Mouse (Mus musculus) liver, embryonic 14.5 days (tissue): ENCODE measurements around the gene Gpatch8. TPM values are rescaled to one million over a fixed set of nuclear protein-coding genes. Genes with fewer than 3 reads are reported as not detected.

ENCODE experiments used
- ATAC-seq: fragments of 200-750 bp; cut with Nextera tagmentation; 2 replicates; pipeline ENCODE4 v1.8.0; 2017; ENCODE audit warnings: moderate number of reproducible peaks, mild to moderate bottlenecking, moderate library complexity; ENCODE audit not compliant: insufficient read depth
- DNase-seq, 3 experiments: peaks; one replicate each; pipeline ENCODE4 v3.0.0-alpha.2; 2012 to 2013; ENCODE audit warnings: low read depth in 3 of 3, low spot score in 3 of 3
- H3K27ac ChIP-seq: fragments of 300-500 bp; sonication (generic); 2 replicates; pipeline ENCODE4 v1.5.1; 2014; ENCODE audit warnings: moderate library complexity, mild to moderate bottlenecking, control low read depth, inconsistent platforms
- H3K27me3 ChIP-seq: fragments of 300-500 bp; sonication (generic); 2 replicates; pipeline ENCODE4 v1.6.1; 2014; ENCODE audit warnings: mild to moderate bottlenecking, low read length, moderate library complexity; ENCODE audit not compliant: control insufficient read depth, insufficient read depth
- H3K36me3 ChIP-seq: fragments of 300-500 bp; sonication (generic); replicated peaks from 2 replicates; pipeline ENCODE4 v1.6.1; 2014; ENCODE audit warnings: low read depth; ENCODE audit not compliant: control insufficient read depth, insufficient read depth
- H3K4me1 ChIP-seq, 2 experiments: fragments of 200-500 bp in 1 of 2; fragments of 300-500 bp in 1 of 2; sonication (generic) in 1 of 2; replicated peaks; 2 replicates each; pipeline ENCODE4 v1.6.1; 2012 to 2014; ENCODE audit warnings: antibody characterized with exemption in 1 of 2, inconsistent platforms in 1 of 2, low read length in 1 of 2; ENCODE audit not compliant: control insufficient read depth in 2 of 2, insufficient read depth in 2 of 2
- H3K4me2 ChIP-seq: fragments of 300-500 bp; sonication (generic); 2 replicates; pipeline ENCODE4 v1.6.1; 2014; ENCODE audit warnings: low read depth, mild to moderate bottlenecking, control low read depth, moderate library complexity
- H3K4me3 ChIP-seq, 2 experiments: fragments of 200-500 bp in 1 of 2; fragments of 300-500 bp in 1 of 2; sonication (generic) in 1 of 2; 2 replicates each; pipeline ENCODE4 v1.5.1; 2012 to 2014; ENCODE audit warnings: low read depth in 2 of 2, low read length in 2 of 2, mild to moderate bottlenecking in 2 of 2, control low read depth in 1 of 2, inconsistent platforms in 1 of 2, moderate library complexity in 1 of 2; ENCODE audit not compliant: insufficient read depth in 1 of 2
- H3K9ac ChIP-seq: fragments of 300-500 bp; sonication (generic); replicated peaks from 2 replicates; pipeline ENCODE4 v1.6.1; 2014; ENCODE audit warnings: mild to moderate bottlenecking, control low read depth, moderate library complexity
- H3K9me3 ChIP-seq: fragments of 300-500 bp; sonication (generic); 2 replicates; pipeline ENCODE4 v1.6.1; 2016; ENCODE audit warnings: low read length, mixed read lengths; ENCODE audit not compliant: control insufficient read depth
- CTCF ChIP-seq: IDR thresholded peaks from 2 replicates; pipeline ENCODE4 v1.5.1; 2016; ENCODE audit warnings: antibody characterized with exemption, low read depth, control low read depth
- EP300 ChIP-seq: IDR thresholded peaks from 2 replicates; pipeline ENCODE4 v1.6.1; 2016; ENCODE audit warnings: antibody characterized with exemption, low read depth
- WGBS: fragments of 180-500 bp; shearing (Covaris S2); extraction: QIAGEN DNeasy Blood & Tissue Kit; methylation state at CpG from one replicate; pipeline ENCODE4 v1.1.7; 2014; ENCODE audit not compliant: insufficient replicate concordance; 5-methylcytosine and 5-hydroxymethylcytosine counted together
- polyA plus RNA-seq, 2 experiments: library from polyadenylated mRNA; depleted of rRNA in 1 of 2; stranded (reverse) in 1 of 2; unstranded in 1 of 2; fragments of >200 nt; fragmentation: Nextera tagmentation in 1 of 2; extraction: Ambion mirVana in 1 of 2; gene quantifications; 2 replicates each; pipeline versions ENCODE4 v1.2.1 to v1.2.3; 2012 to 2014

Gpatch8 gene
- polyA plus RNA-seq, 2 experiments, result 7.5 to 14.1 TPM

DNA sequence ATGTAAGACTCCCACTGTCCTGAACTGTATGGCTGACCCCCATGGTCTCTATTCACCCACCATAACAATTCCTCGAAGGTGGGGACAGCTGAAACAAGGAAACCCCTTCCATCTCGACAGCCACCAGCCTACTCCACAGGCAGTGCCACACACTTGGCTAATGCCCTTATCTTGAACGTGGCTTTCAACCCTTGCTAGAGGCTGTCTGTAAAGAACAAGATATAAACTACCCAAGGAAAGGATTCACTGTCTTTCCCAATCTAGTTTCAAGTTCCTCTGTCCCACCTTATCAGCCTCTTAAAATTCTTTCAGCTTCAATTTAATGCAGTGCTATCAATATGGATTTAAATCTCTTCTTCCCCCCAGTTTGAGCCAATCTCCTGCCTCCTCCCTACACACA, 126.6 kb downstream of the Gpatch8 start:
- Histone ChIP-seq H3K4me1 (peaks cover 5 to 14% of the 10 kb centered on the region in 2 experiments; a peak in 3 of 4 replicates), H3K27me3 (no peaks in the 10 kb centered on the region; the same call in 1 of the 2 replicates), H3K9ac (peak overlapping the region; percentile 56), H3K9me3 (no peaks in the 10 kb centered on the region), H3K36me3 (no peaks in the 10 kb centered on the region), H3K4me3 (peak overlapping the region; percentile 65 to 70), H3K27ac (no peak overlapping the region), H3K4me2 (peak overlapping the region; percentile 99)
- WGBS, result 12% methylated on average over 3 of the region's 3 CpGs
- ATAC-seq (no peak), DNase-seq (no peak)
- TF ChIP-seq EP300, result no peak
- no peak for TF ChIP-seq CTCF

GRCm38 (mm10) chr11:102428981-102429540, 127.1 kb downstream of the Gpatch8 start:
- Histone ChIP-seq H3K4me2 (peak overlapping the region; percentile 99), H3K27me3 (no peaks in the 10 kb centered on the region; the same call in 1 of the 2 replicates), H3K36me3 (no peaks in the 10 kb centered on the region), H3K9me3 (no peaks in the 10 kb centered on the region), H3K4me3 (0 out of 4 replicates have a peak overlapping the region, but pooled peaks of 1 of the 2 experiments have one; percentile 9), H3K27ac (no peak overlapping the region), H3K9ac (no peak overlapping the region), H3K4me1 (peaks cover 5 to 14% of the 10 kb centered on the region in 2 experiments; a peak in 3 of 4 replicates)
- DNase-seq (no peak), ATAC-seq (no peak)
- 29% methylated on average over 8 of the region's 8 CpGs for WGBS
- TF ChIP-seq CTCF, result no peak
- TF ChIP-seq EP300, result no peak

Other genes starting within 250 kb of the Gpatch8 start
- gene Ubtf, start 236.7 kb downstream of the Gpatch8 start, polyA plus RNA-seq (2012; rRNA removed), result 19.9 and 34.7 TPM in 2 replicates
- gene Ubtf, start 236.7 kb downstream of the Gpatch8 start, polyA plus RNA-seq (2014; fragmentation: Nextera tagmentation; extraction: Ambion mirVana), result 42.5 and 48.8 TPM in 2 replicates
- 570 and 632 TPM in 2 replicates for gene Slc4a1, start 190.2 kb downstream of the Gpatch8 start, polyA plus RNA-seq (2012; rRNA removed)
- gene Slc4a1, start 190.2 kb downstream of the Gpatch8 start, polyA plus RNA-seq (2014; fragmentation: Nextera tagmentation; extraction: Ambion mirVana), result 606 and 703 TPM in 2 replicates
- 1.4 and 1.9 TPM in 2 replicates for gene Rundc3a, start 163.0 kb downstream of the Gpatch8 start, polyA plus RNA-seq (2012; rRNA removed)
- 1.0 and 1.2 TPM in 2 replicates for gene Rundc3a, start 163.0 kb downstream of the Gpatch8 start, polyA plus RNA-seq (2014; fragmentation: Nextera tagmentation; extraction: Ambion mirVana)
- gene Slc25a39, start 148.4 kb downstream of the Gpatch8 start, polyA plus RNA-seq (2012; rRNA removed), result 167 and 187 TPM in 2 replicates
- gene Slc25a39, start 148.4 kb downstream of the Gpatch8 start, polyA plus RNA-seq (2014; fragmentation: Nextera tagmentation; extraction: Ambion mirVana), result 339 and 363 TPM in 2 replicates
- 25.4 and 28.9 TPM in 2 replicates for gene Grn, start 126.1 kb downstream of the Gpatch8 start, polyA plus RNA-seq (2012; rRNA removed)
- gene Grn, start 126.1 kb downstream of the Gpatch8 start, polyA plus RNA-seq (2014; fragmentation: Nextera tagmentation; extraction: Ambion mirVana), result 34.1 and 41.4 TPM in 2 replicates
- 1.6 and 2.0 TPM in 2 replicates for gene Fam171a2, start 108.7 kb downstream of the Gpatch8 start, polyA plus RNA-seq (2012; rRNA removed)
- gene Fam171a2, start 108.7 kb downstream of the Gpatch8 start, polyA plus RNA-seq (2014; fragmentation: Nextera tagmentation; extraction: Ambion mirVana), result 0.17 and 0.35 TPM in 2 replicates
- gene Itga2b, start 86.3 kb downstream of the Gpatch8 start, polyA plus RNA-seq (2012; rRNA removed), result 28.4 and 35.4 TPM in 2 replicates
- 20.0 and 27.3 TPM in 2 replicates for gene Itga2b, start 86.3 kb downstream of the Gpatch8 start, polyA plus RNA-seq (2014; fragmentation: Nextera tagmentation; extraction: Ambion mirVana)
- 0.08 and 0.17 TPM in 2 replicates for gene Gm11627, start 23.1 kb upstream of the Gpatch8 start, polyA plus RNA-seq (2012; rRNA removed)
- gene Gm11627, start 23.1 kb upstream of the Gpatch8 start, polyA plus RNA-seq (2014; fragmentation: Nextera tagmentation; extraction: Ambion mirVana), result not detected in 2 replicates
- gene Fzd2, start 48.0 kb upstream of the Gpatch8 start, polyA plus RNA-seq (2012; rRNA removed), result 0.91 and 1.1 TPM in 2 replicates
- 0.28 and 0.47 TPM in 2 replicates for gene Fzd2, start 48.0 kb upstream of the Gpatch8 start, polyA plus RNA-seq (2014; fragmentation: Nextera tagmentation; extraction: Ambion mirVana)
- 0.01 and 0.02 TPM in 2 replicates for gene Meioc, start 107.3 kb upstream of the Gpatch8 start, polyA plus RNA-seq (2012; rRNA removed)
- gene Meioc, start 107.3 kb upstream of the Gpatch8 start, polyA plus RNA-seq (2014; fragmentation: Nextera tagmentation; extraction: Ambion mirVana), result 0.11 TPM in 1 of 2 replicates, not detected in the other
- 4.0 and 7.1 TPM in 2 replicates for gene Ccdc43, start 141.4 kb upstream of the Gpatch8 start, polyA plus RNA-seq (2012; rRNA removed)
- gene Ccdc43, start 141.4 kb upstream of the Gpatch8 start, polyA plus RNA-seq (2014; fragmentation: Nextera tagmentation; extraction: Ambion mirVana), result 14.1 and 14.7 TPM in 2 replicates
- gene Adam11, start 205.0 kb upstream of the Gpatch8 start, polyA plus RNA-seq (2012; rRNA removed), result 0.30 TPM in 2 replicates
- 0.04 and 0.06 TPM in 2 replicates for gene Adam11, start 205.0 kb upstream of the Gpatch8 start, polyA plus RNA-seq (2014; fragmentation: Nextera tagmentation; extraction: Ambion mirVana)